Mouse (Mus musculus) T-cell, adult 66 days (primary cell): ENCODE results near the gene Fndc10. TPM values are rescaled to one million over a fixed set of nuclear protein-coding genes. Genes with fewer than 3 reads are reported as not detected.

ENCODE experiments used
- total RNA-seq, 2 experiments: library from RNA; stranded (reverse); gene quantifications; 3 replicates in 1 of 2; 4 replicates in 1 of 2; pipeline ENCODE4 v1.2.4; 2023

Gene Fndc10
- total RNA-seq, result 1 to 10 TPM; 8.1 to 9.0 TPM

DNA sequence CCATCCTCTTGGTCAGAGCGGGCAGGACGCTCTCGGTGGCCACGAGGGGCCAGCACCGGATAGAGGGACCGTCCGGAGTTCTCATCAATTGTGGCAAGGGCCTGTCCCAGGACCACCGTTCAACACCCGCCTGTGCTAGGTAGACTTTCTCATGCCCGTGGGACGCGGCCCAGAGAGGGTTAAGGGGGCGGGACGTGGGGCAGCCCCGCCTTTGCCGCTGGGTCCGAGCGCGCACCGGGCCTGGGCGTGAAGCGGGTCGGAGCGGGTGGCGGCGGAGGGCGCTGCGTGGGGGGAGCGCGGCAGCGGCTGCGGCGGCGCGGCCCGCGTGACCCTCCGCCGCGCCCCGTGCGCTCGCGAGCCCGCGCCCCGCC, at the start of gene Fndc10:
TSS of gene Fndc10 (plus strand) at position 232 of the 371 bp plus-strand sequence.

DNA sequence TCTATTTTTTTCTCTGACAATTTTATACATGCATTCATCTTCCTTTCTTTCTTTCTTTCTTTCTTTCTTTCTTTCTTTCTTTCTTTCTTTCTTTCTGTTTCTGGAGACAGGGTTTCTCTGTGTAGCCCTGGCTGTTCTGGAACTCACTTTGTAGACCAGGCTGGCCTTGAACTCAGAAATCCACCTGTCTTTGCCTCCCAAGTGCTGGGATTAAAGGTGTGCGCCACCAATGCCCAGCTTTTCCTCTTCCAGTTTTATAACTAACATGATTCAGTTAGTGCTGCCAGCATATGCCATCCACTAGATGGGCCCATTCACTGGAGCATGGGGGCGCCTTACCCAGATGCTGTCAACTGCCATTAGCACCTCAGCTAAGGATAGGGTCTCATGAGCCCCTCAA, 48.8 kb upstream of the Fndc10 start, which contains the start of gene Gm10563:
TSS of gene Gm10563 (minus strand) at position 101 of the 400 bp plus-strand sequence.

DNA sequence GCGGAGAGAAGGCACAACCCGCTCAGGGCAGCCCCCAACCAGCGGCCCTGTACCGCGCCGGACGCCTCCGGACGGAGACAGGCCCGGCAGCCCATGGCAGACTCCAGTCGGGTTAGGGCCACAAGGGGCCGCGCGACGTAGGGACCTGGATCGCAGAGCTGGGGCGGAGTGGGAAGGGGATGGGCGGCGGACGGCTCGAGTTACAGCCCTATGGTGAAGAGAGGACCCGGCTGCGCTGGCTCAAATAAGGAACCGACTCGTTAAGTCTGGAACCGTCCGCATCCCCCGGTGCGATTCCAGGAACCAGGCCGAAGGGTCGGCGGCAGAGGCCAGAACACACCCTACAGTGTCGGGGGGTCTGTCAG, 41.1 kb upstream of the Fndc10 start, which contains the start of gene Mmp23:
TSS of gene Mmp23 (minus strand) at position 299 of the 365 bp plus-strand sequence.

DNA sequence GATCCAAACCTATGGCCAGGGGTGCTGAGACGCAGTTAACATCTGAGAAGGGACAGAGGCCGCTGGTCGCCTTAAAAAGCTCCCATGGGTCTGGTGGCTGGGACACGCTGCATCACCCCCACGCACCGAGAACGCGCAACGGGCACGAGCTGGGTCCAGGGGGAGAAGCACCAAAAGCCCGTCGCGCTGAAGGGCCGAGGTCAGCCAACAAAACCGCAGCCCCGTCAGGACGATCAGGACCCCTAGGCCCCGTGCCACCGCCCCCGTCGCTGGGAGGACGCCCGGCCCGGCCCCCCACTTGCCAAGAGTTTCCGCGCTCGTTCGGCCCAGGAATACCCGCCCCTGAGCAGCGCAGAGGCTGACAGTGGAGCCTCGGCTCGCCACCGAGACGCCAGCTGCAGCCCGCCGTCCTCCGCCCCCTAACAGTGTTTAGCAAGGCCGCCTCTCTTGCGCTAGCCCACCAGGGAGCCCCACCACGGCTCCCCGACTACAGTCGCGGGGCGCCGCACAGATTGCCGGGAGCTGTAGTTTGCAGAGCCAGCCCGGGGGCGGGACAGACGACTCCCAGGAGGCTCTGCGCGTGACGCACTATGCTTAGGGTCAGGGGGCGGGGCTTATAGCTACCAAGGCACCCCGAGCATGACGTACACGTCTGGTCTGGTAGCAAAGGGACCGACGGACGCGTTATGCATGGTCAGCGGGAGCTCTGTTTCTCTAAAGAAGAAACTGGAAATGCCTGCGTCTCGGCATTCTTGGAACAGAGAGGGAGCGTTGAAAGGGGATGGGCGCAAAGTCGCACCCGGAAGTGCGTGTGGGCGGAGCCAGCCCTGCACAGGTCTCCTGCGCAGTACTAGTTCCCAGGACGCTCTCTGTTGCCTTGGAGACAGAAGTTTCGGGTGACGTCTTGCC, 25.2 kb upstream of the Fndc10 start, which contains the start of gene Mib2:
TSS of gene Mib2 (minus strand) at position 510 of the 909 bp plus-strand sequence.

DNA sequence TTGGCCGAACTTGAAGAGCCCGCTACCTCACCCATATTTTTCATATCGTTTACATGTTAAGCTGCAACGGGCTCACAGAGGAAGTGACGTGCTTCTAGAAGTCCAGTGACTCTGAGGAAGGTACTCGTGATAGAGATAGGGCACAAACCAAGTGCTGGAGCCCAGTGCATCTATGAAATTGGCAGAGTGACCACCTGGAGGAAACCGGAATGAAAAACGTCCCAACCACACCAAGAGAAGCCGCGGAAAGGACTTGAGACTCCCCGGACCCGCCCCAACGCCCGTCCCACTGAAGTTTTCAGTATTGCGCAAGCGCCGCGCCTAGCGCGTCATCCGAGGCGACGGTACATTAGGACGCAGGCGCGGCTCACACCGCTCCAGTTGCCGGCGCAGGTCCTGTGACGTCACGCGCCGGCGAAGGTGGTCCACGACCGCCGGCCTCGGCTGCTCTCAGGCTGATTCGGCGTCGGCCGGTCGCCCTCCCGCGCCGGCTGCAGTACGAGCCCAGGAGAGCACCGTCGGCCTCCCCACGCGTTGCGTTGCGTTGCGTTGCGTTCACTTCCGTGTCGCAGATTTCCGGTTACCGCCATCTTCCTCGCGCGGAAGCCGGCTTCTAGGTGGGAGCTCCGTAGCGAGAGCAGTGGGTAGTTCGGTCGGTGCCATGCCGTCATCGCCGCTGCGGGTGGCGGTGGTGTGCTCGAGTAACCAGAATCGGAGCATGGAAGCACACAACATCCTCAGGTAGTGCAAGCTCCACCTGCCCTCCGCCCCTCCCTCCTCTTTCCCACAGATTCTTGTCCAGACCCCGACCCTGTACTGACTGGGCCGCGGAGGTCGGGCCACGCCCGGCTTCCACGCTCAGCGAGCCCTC, 10.8 kb downstream of the Fndc10 start, which contains the start of gene Ssu72:
TSS of gene Ssu72 (plus strand) at position 80 of the 871 bp plus-strand sequence.

DNA sequence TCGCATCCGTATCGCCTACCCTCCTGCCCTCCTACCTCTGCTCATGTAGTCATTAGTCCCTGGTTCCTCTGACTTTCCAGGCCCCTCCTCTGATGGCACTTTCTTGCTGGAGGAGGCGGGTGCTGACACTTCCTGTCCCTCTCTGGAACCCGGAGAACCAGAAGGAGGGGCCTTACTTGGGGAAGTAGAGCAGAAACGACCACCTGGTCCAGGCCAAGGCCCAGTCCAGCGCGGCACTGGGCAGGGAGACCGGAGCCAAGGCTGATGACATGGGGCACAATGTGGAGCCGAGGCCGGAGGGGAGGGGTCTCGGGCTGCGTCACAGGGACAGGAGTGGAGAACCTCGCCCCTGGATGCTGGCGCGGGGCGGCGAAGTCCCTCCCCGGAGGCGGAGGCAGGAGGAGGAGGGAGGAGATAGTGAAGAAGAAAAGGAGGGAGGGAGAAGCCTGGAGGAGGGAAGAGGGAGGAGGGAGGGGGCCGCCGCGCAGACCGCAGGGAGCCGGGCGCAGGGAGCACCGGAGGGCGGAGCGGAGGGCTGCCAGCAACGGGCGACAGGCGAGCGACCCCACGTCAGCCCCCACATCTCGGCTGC, 40.3 kb downstream of the Fndc10 start, which contains the start of gene Tmem240:
TSS of gene Tmem240 (plus strand) at position 451 of the 592 bp plus-strand sequence.

Other genes with a start within 250 kb of the Fndc10 start
- not detected for gene Tmem52, start 225.2 kb upstream of the Fndc10 start, total RNA-seq
- 100 to 1,000 TPM; 248 to 296 TPM for gene Gnb1, start 203.0 kb upstream of the Fndc10 start, total RNA-seq
- gene Nadk, start 132.0 kb upstream of the Fndc10 start, total RNA-seq, result 10 to 100 TPM; 51.8 to 53.8 TPM
- 10 to 100 TPM; 30.9 to 33.6 TPM for gene Slc35e2, start 92.9 kb upstream of the Fndc10 start, total RNA-seq
- 100 to 1,000 TPM; 136 to 169 TPM for gene Cdk11b, start 69.5 kb upstream of the Fndc10 start, total RNA-seq
- not detected for gene Gm10563, start 48.9 kb upstream of the Fndc10 start, total RNA-seq
- under 1 TPM in 1 of 2 experiments, not detected in 1; 0.52 TPM for gene Mmp23, start 41.0 kb upstream of the Fndc10 start, total RNA-seq
- 10 to 100 TPM; 42.4 to 53.7 TPM for gene Mib2, start 25.1 kb upstream of the Fndc10 start, total RNA-seq
- 10 to 100 TPM; 85.5 to 85.9 TPM for gene Ssu72, start 10.5 kb downstream of the Fndc10 start, total RNA-seq
- 1 to 10 TPM; 1.1 to 1.4 TPM for gene Tmem240, start 40.5 kb downstream of the Fndc10 start, total RNA-seq
- 10 to 100 TPM; 54.6 to 56.0 TPM for gene Atad3a, start 66.8 kb downstream of the Fndc10 start, total RNA-seq
- gene Vwa1, start 80.4 kb downstream of the Fndc10 start, total RNA-seq, result not detected
- not detected for gene Tmem88b, start 91.5 kb downstream of the Fndc10 start, total RNA-seq
- not detected for gene Ankrd65, start 96.1 kb downstream of the Fndc10 start, total RNA-seq
- gene Mrpl20, start 108.5 kb downstream of the Fndc10 start, total RNA-seq, result 10 to 100 TPM; 46.5 to 54.4 TPM
- 100 to 1,000 TPM; 225 to 247 TPM for gene Ccnl2, start 118.1 kb downstream of the Fndc10 start, total RNA-seq
- gene Aurkaip1, start 136.9 kb downstream of the Fndc10 start, total RNA-seq, result 10 to 100 TPM; 85.7 to 88.9 TPM
- gene Mxra8, start 145.3 kb downstream of the Fndc10 start, total RNA-seq, result 1 to 10 TPM; 4.2 to 5.4 TPM
- gene Dvl1, start 153.1 kb downstream of the Fndc10 start, total RNA-seq, result 10 to 100 TPM; 75.5 to 75.8 TPM
- gene Tas1r3, start 169.0 kb downstream of the Fndc10 start, total RNA-seq, result 1 to 10 TPM; 2.7 to 2.8 TPM
- gene Cptp, start 175.1 kb downstream of the Fndc10 start, total RNA-seq, result 10 to 100 TPM; 11.5 to 12.6 TPM
- 10 to 100 TPM; 62.8 to 66.9 TPM for gene Ints11, start 175.2 kb downstream of the Fndc10 start, total RNA-seq
- gene Pusl1, start 197.4 kb downstream of the Fndc10 start, total RNA-seq, result 10 to 100 TPM; 35.4 to 47.7 TPM
- gene Acap3, start 197.5 kb downstream of the Fndc10 start, total RNA-seq, result 10 to 100 TPM; 58.7 to 66.4 TPM
- 100 to 1,000 TPM; 121 to 130 TPM for gene Ube2j2, start 249.5 kb downstream of the Fndc10 start, total RNA-seq